Mouse (Mus musculus): ENCODE data around the gene Galk1. TPM values are rescaled to one million over a fixed set of nuclear protein-coding genes. Genes with fewer than 3 reads are reported as not detected.

Gene Galk1
- total and polyA plus RNA-seq, 3 experiments: 253 to 326 TPM; not detected in 1

DNA sequence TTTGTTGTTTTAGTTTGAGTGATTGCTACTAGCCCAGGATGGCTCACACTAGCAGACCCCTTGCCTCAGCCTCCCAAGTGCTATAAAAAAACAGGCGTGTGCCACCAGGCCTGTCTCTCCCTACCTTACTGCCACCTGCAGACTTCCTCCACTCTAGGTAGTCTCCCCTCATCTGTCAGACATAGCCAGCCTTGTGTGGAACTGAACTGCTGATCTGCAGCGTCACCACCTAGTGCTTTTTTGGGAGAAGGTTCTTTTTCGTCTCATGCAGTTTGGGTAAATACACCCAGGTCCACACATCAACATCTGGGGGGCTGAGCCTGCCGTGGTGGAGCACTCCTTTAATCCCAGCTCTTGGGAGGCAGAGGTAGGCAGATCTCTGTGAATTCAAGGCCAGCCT, 15.5 kb downstream of the Galk1 start:
- Histone ChIP-seq H3K9me3 (replicated peaks; ENCODE audit: insufficient read depth, low read length) (no peaks in the 10 kb centered on the region), H3K4me3 (ENCODE audit: control insufficient read depth in 1 of 2, insufficient read depth in 1 of 2, low read depth in 2 of 2, low read length in 2 of 2) (no peak overlapping the region), H3K4me1 (ENCODE audit: control insufficient read depth in 1 of 2, insufficient read depth in 2 of 2, low read length in 2 of 2) (peaks cover 2 to 7% of the 10 kb centered on the region in 2 experiments; a peak in 2 of 4 replicates), H3K27ac (ENCODE audit: control insufficient read depth, low read depth, low read length) (no peak overlapping the region), H3K9ac (ENCODE audit: control insufficient read depth, low read depth, low read length, poor library complexity, severe bottlenecking) (no peak overlapping the region), H3K79me2 (ENCODE audit: control insufficient read depth, insufficient read depth, low read length, poor library complexity) (no peaks in the 10 kb centered on the region), H3K36me3 (ENCODE audit: control insufficient read depth in 1 of 2, insufficient read depth in 2 of 2, low read length in 2 of 2) (peaks cover 0 to 3% of the 10 kb centered on the region in 2 experiments; a peak in 2 of 4 replicates), H3K27me3 (ENCODE audit: control insufficient read depth in 1 of 2, insufficient read depth in 2 of 2, low read length in 2 of 2) (no peaks in the 10 kb centered on the region)
- peak; percentile 66 for DNase-seq (ENCODE audit: low read depth, low spot score)
- no peak for TF ChIP-seq ETS1 (IDR thresholded peaks at IDR 0.05; ENCODE audit: low read depth, low read length)
- no peak for TF ChIP-seq USF1 (IDR thresholded peaks at IDR 0.05; ENCODE audit: low read depth, low read length)
- TF ChIP-seq NRF1 (IDR thresholded peaks at IDR 0.05; ENCODE audit: insufficient read depth, low read depth, low read length, poor library complexity, severe bottlenecking): no peak
- TF ChIP-seq GATA1 (IDR thresholded peaks at IDR 0.05; ENCODE audit: low read depth, low read length): no peak
- no peak for TF ChIP-seq KAT2A (conservative IDR thresholded peaks at IDR 0.05; ENCODE audit: low read depth, low read length)
- no peak for TF ChIP-seq MXI1 (IDR thresholded peaks at IDR 0.05; ENCODE audit: low read depth, low read length)
- no peak for TF ChIP-seq ELF1 (IDR thresholded peaks at IDR 0.05; ENCODE audit: low read depth, low read length)
- no peak for TF ChIP-seq ZKSCAN1 (IDR thresholded peaks at IDR 0.05; ENCODE audit: low read depth, low read length)
- no peak for TF ChIP-seq HCFC1 (IDR thresholded peaks at IDR 0.05; ENCODE audit: low read depth, low read length)
- 0 out of 2 replicates have a peak, but pooled peaks have one; percentile 12 for TF ChIP-seq BHLHE40 (IDR thresholded peaks at IDR 0.05; ENCODE audit: borderline replicate concordance, low read depth, low read length)
- peak; percentile 53 to 77 (median 59) for TF ChIP-seq CTCF (IDR thresholded peaks at IDR 0.05 in 2 of 3, conservative IDR thresholded peaks at IDR 0.05 in 1 of 3; ENCODE audit: control insufficient read depth in 1 of 3, insufficient read depth in 1 of 3, low read depth in 2 of 3, low read length in 3 of 3, poor library complexity in 1 of 3, severe bottlenecking in 1 of 3)
- no peak for TF ChIP-seq GABPA (IDR thresholded peaks at IDR 0.05; ENCODE audit: low read depth, low read length)
- no peak for TF ChIP-seq MAX (IDR thresholded peaks at IDR 0.05; ENCODE audit: low read length)
- TF ChIP-seq MAZ (IDR thresholded peaks at IDR 0.05; ENCODE audit: low read depth, low read length): no peak; the same call in 1 of the 2 replicates
- no peak for TF ChIP-seq POLR2AphosphoS2 (IDR thresholded peaks at IDR 0.05; ENCODE audit: low read length)
- TF ChIP-seq SMC3 (IDR thresholded peaks at IDR 0.05; ENCODE audit: low read depth, low read length): peak; percentile 82
- peak; percentile 90 for TF ChIP-seq ZC3H11A (IDR thresholded peaks at IDR 0.05; ENCODE audit: low read depth, low read length)
- no peak for TF ChIP-seq SIN3A (IDR thresholded peaks at IDR 0.05; ENCODE audit: low read length)
- TF ChIP-seq UBTF (IDR thresholded peaks at IDR 0.05; ENCODE audit: borderline replicate concordance, insufficient read depth, low read depth, low read length): no peak
- TF ChIP-seq MYC (IDR thresholded peaks at IDR 0.05; ENCODE audit: low read depth, low read length): no peak
- TF ChIP-seq EP300 (IDR thresholded peaks at IDR 0.05; ENCODE audit: low read depth in 1 of 2, low read length in 2 of 2): no peak
- peak; percentile 83 for TF ChIP-seq RAD21 (IDR thresholded peaks at IDR 0.05; ENCODE audit: low read depth, low read length)
- TF ChIP-seq TBP (IDR thresholded peaks at IDR 0.05; ENCODE audit: low read depth, low read length): 0 out of 2 replicates have a peak, but pooled peaks have one; percentile 17
- TF ChIP-seq CHD2 (IDR thresholded peaks at IDR 0.05; ENCODE audit: low read length): no peak
